Mouse (Mus musculus) gonadal fat pad, adult 2 months (tissue): ENCODE data around the gene Ly6g6f. TPM values are rescaled to one million over a fixed set of nuclear protein-coding genes. Genes with fewer than 3 reads are reported as not detected.

Source experiments
- polyA plus RNA-seq: library from polyadenylated mRNA; depleted of rRNA; stranded (reverse); fragments of >200 nt; gene quantifications from 2 replicates; pipeline ENCODE4 v1.2.3, GENCODE M21; 2012; rRNA removed

Gene Ly6g6f
- polyA plus RNA-seq, 1 experiment: 0.09 TPM

Other genes with a start within 250 kb of the Ly6g6f start
- gene Stk19, start 248.7 kb downstream of the Ly6g6f start, polyA plus RNA-seq: 37.7 and 59.7 TPM in 2 replicates
- gene Dxo, start 248.6 kb downstream of the Ly6g6f start, polyA plus RNA-seq: 62.6 and 64.9 TPM in 2 replicates
- gene Skiv2l, start 235.4 kb downstream of the Ly6g6f start, polyA plus RNA-seq: 91.1 and 93.8 TPM in 2 replicates
- gene Nelfe, start 235.2 kb downstream of the Ly6g6f start, polyA plus RNA-seq: 53.8 and 77.2 TPM in 2 replicates
- gene Cfb, start 223.1 kb downstream of the Ly6g6f start, polyA plus RNA-seq: 70.2 and 140 TPM in 2 replicates
- gene Zbtb12, start 206.1 kb downstream of the Ly6g6f start, polyA plus RNA-seq: 14.5 and 14.8 TPM in 2 replicates
- gene Gm20547, start 203.6 kb downstream of the Ly6g6f start, polyA plus RNA-seq: not detected in 2 replicates
- gene C2, start 187.3 kb downstream of the Ly6g6f start, polyA plus RNA-seq: 54.9 and 69.0 TPM in 2 replicates
- 230 TPM in 2 replicates for gene Ehmt2, start 187.1 kb downstream of the Ly6g6f start, polyA plus RNA-seq
- gene Slc44a4, start 171.1 kb downstream of the Ly6g6f start, polyA plus RNA-seq: 48.4 and 50.0 TPM in 2 replicates
- gene Neu1, start 154.4 kb downstream of the Ly6g6f start, polyA plus RNA-seq: 113 and 155 TPM in 2 replicates
- 58.3 and 104 TPM in 2 replicates for gene Hspa1b, start 126.4 kb downstream of the Ly6g6f start, polyA plus RNA-seq
- gene Gm20481, start 115.7 kb downstream of the Ly6g6f start, polyA plus RNA-seq: 0.24 TPM in 1 of 2 replicates, not detected in the other
- 37.0 and 50.4 TPM in 2 replicates for gene Hspa1a, start 113.5 kb downstream of the Ly6g6f start, polyA plus RNA-seq
- 2.4 and 4.4 TPM in 2 replicates for gene Hspa1l, start 112.9 kb downstream of the Ly6g6f start, polyA plus RNA-seq
- 36.8 and 54.6 TPM in 2 replicates for gene Lsm2, start 103.7 kb downstream of the Ly6g6f start, polyA plus RNA-seq
- gene Vars, start 84.6 kb downstream of the Ly6g6f start, polyA plus RNA-seq: 127 and 175 TPM in 2 replicates
- 1.2 and 1.3 TPM in 2 replicates for gene Vwa7, start 69.0 kb downstream of the Ly6g6f start, polyA plus RNA-seq
- 3.0 and 3.4 TPM in 2 replicates for gene Sapcd1, start 57.6 kb downstream of the Ly6g6f start, polyA plus RNA-seq
- 4.7 and 5.2 TPM in 2 replicates for gene Msh5, start 38.9 kb downstream of the Ly6g6f start, polyA plus RNA-seq
- gene Clic1, start 35.6 kb downstream of the Ly6g6f start, polyA plus RNA-seq: 129 and 133 TPM in 2 replicates
- gene Ddah2, start 26.6 kb downstream of the Ly6g6f start, polyA plus RNA-seq: 54.7 and 62.7 TPM in 2 replicates
- 0.61 and 0.66 TPM in 2 replicates for gene Ly6g6c, start 20.2 kb downstream of the Ly6g6f start, polyA plus RNA-seq
- gene Mpig6b, start 19.4 kb downstream of the Ly6g6f start, polyA plus RNA-seq: 1.5 and 3.3 TPM in 2 replicates
- 19.1 and 23.4 TPM in 2 replicates for gene Ly6g6e, start 8.7 kb downstream of the Ly6g6f start, polyA plus RNA-seq
- 15.7 and 17.2 TPM in 2 replicates for gene Ly6g6d, start 7.5 kb downstream of the Ly6g6f start, polyA plus RNA-seq
- gene Abhd16a, start 3.7 kb upstream of the Ly6g6f start, polyA plus RNA-seq: 211 and 233 TPM in 2 replicates
- 2,220 and 3,034 TPM in 2 replicates for gene Ly6g5c, start 22.7 kb upstream of the Ly6g6f start, polyA plus RNA-seq
- gene Ly6g5b, start 29.8 kb upstream of the Ly6g6f start, polyA plus RNA-seq: 1,986 and 2,407 TPM in 2 replicates
- 9.4 and 10.1 TPM in 2 replicates for gene Gpank1, start 35.8 kb upstream of the Ly6g6f start, polyA plus RNA-seq
- 397 and 504 TPM in 2 replicates for gene Csnk2b, start 36.4 kb upstream of the Ly6g6f start, polyA plus RNA-seq
- 6.4 and 7.7 TPM in 2 replicates for gene D17H6S53E, start 40.8 kb upstream of the Ly6g6f start, polyA plus RNA-seq
- gene Apom, start 46.4 kb upstream of the Ly6g6f start, polyA plus RNA-seq: 0.11 and 0.49 TPM in 2 replicates
- gene Bag6, start 49.6 kb upstream of the Ly6g6f start, polyA plus RNA-seq: 170 and 187 TPM in 2 replicates
- gene Prrc2a, start 79.3 kb upstream of the Ly6g6f start, polyA plus RNA-seq: 218 and 257 TPM in 2 replicates
- gene Aif1, start 90.5 kb upstream of the Ly6g6f start, polyA plus RNA-seq: 2.5 and 3.4 TPM in 2 replicates
- 15.3 and 20.2 TPM in 2 replicates for gene Lst1, start 102.8 kb upstream of the Ly6g6f start, polyA plus RNA-seq
- gene Ltb, start 108.8 kb upstream of the Ly6g6f start, polyA plus RNA-seq: 2.7 and 3.2 TPM in 2 replicates
- gene Tnf, start 116.4 kb upstream of the Ly6g6f start, polyA plus RNA-seq: 0.82 and 1.3 TPM in 2 replicates
- gene Lta, start 119.7 kb upstream of the Ly6g6f start, polyA plus RNA-seq: 0.28 TPM in 2 replicates
- 1.2 and 3.1 TPM in 2 replicates for gene Gm16181, start 135.2 kb upstream of the Ly6g6f start, polyA plus RNA-seq
- 20.9 and 22.5 TPM in 2 replicates for gene Atp6v1g2, start 148.1 kb upstream of the Ly6g6f start, polyA plus RNA-seq
- gene Nfkbil1, start 150.2 kb upstream of the Ly6g6f start, polyA plus RNA-seq: 15.7 and 19.9 TPM in 2 replicates
- 310 and 321 TPM in 2 replicates for gene Ddx39b, start 156.1 kb upstream of the Ly6g6f start, polyA plus RNA-seq
- 753 and 887 TPM in 2 replicates for gene H2-D1, start 177.1 kb upstream of the Ly6g6f start, polyA plus RNA-seq
- 0.04 and 0.05 TPM in 2 replicates for gene H2-Q1, start 234.8 kb upstream of the Ly6g6f start, polyA plus RNA-seq